Mouse (Mus musculus) liver, adult 2 months (tissue): ENCODE measurements at regions not wholly inside any gene's neighbourhood (a gene's known extent, or its start where the extent isn't known, plus 50 kb on each side); places are given as distances from the start of the nearest gene placed in this dataset.

Experiments used
- CTCF ChIP-seq: fragments of 200-500 bp; IDR thresholded peaks from 2 replicates; pipeline ENCODE4 v1.5.1; 2011; ENCODE audit warnings: low read depth, low read length, control low read depth
- POLR2A ChIP-seq: fragments of 200-500 bp; IDR thresholded peaks from 2 replicates; pipeline ENCODE4 v1.6.1; 2011; ENCODE audit warnings: low read length, control low read depth; ENCODE audit not compliant: insufficient read depth; ENCODE audit errors: extremely low read depth

DNA sequence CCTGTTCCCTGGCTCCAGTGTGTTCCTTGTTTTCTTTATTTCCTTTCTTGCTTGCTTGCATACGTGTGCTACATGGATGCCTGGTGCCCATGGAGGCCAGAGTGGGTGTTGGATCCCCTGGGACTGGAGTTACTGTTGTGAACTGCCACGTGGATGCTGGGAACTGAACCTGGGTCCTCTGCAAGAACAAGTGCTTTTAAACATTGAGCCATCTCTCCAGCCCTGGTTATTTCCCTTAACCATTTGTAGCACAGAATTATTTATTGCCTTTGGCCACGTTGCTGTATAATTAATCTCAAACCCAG lies 57.0 kb upstream of the Ugp2 start:
- TF ChIP-seq CTCF (no peak), POLR2A (no peak)
